Comparison of ENCODE assay signal across 23 mouse cellular contexts in genomic region chr5:125444554-125444953, GRCm38 (mm10). TPM values are rescaled to one million over a fixed set of nuclear protein-coding genes. Genes with fewer than 3 reads are reported as not detected.
DNase-seq lines count a peak whose midpoint lies in the region; ATAC-seq and TF ChIP-seq lines count a peak whose summit lies in the region.
"Had no signal": no experiment of that assay in that cellular context is flagged by ENCODE, and none has a peak within 500 bp of the region (broad histone marks: within the 10 kb centered on the region; RNA-seq: fewer than 3 reads in every experiment).

No protein-coding gene starts in this region.

- no peaks in the 10 kb centered on the region for H3K9me3 ChIP-seq in neural tube, embryonic 12.5 days
- no peaks in the 10 kb centered on the region for H3K9me3 ChIP-seq in MEL (replicated peaks; ENCODE audit: insufficient read depth, low read length)
- H3K9me3 ChIP-seq: forebrain, embryonic 12.5 days; heart, embryonic 12.5 days; limb, embryonic 13.5 days; megakaryocyte, embryonic 14.5 days; neural tube, embryonic 15.5 days had no signal

- H3K9ac ChIP-seq in neural tube, embryonic 12.5 days: 0 out of 2 replicates have a peak overlapping the region, but pooled peaks have one; percentile 3
- H3K9ac ChIP-seq in MEL (ENCODE audit: control insufficient read depth, low read depth, low read length, poor library complexity, severe bottlenecking): peak overlapping the region; percentile 24; the same call in 1 of the 2 replicates
- H3K9ac ChIP-seq: forebrain, embryonic 12.5 days; heart, embryonic 12.5 days; limb, embryonic 13.5 days; lung, embryonic 14.5 days; neural tube, embryonic 15.5 days had no signal

- H3K27ac ChIP-seq in neural tube, embryonic 12.5 days: no peak overlapping the region
- H3K27ac ChIP-seq in MEL (ENCODE audit: control insufficient read depth, low read depth, low read length): peak overlapping the region; percentile 84
- H3K27ac ChIP-seq: forebrain, embryonic 12.5 days; limb, embryonic 13.5 days; neural tube, embryonic 15.5 days had no signal

- H3K79me2 ChIP-seq in MEL (ENCODE audit: control insufficient read depth, insufficient read depth, low read length, poor library complexity): peaks cover 76% of the 10 kb centered on the region

- H3K36me3 ChIP-seq in neural tube, embryonic 12.5 days: no peaks in the 10 kb centered on the region
- peaks cover 12 to 34% of the 10 kb centered on the region in 2 experiments for H3K36me3 ChIP-seq in MEL (ENCODE audit: control insufficient read depth in 1 of 2, insufficient read depth in 2 of 2, low read length in 2 of 2)
- H3K36me3 ChIP-seq: neural tube, embryonic 15.5 days had no signal

- peaks cover 28% of the 10 kb centered on the region for H3K4me1 ChIP-seq in neural tube, embryonic 12.5 days
- H3K4me1 ChIP-seq in MEL (ENCODE audit: control insufficient read depth in 1 of 2, insufficient read depth in 2 of 2, low read length in 2 of 2): peaks cover 14 to 29% of the 10 kb centered on the region in 2 experiments

- TF ChIP-seq EP300 in MEL (IDR thresholded peaks at IDR 0.05; ENCODE audit: low read depth in 1 of 2, low read length in 2 of 2): peak in 1 of 2 experiments; percentile 80; a peak in 2 of 4 replicates

- H3K27me3 ChIP-seq in neural tube, embryonic 12.5 days (replicated peaks): no peaks in the 10 kb centered on the region
- H3K27me3 ChIP-seq in MEL (ENCODE audit: control insufficient read depth in 1 of 2, insufficient read depth in 2 of 2, low read length in 2 of 2): no peaks in the 10 kb centered on the region
- H3K27me3 ChIP-seq: forebrain, embryonic 12.5 days; heart, embryonic 12.5 days; limb, embryonic 13.5 days; megakaryocyte, embryonic 14.5 days; neural tube, embryonic 15.5 days had no signal

- ATAC-seq in neural tube, embryonic 12.5 days (ENCODE audit: low FRiP score, low read depth): no peak
- peak; percentile 67 for ATAC-seq in granulocyte monocyte progenitor cell, adult 5-6 weeks (replicated peaks; ENCODE audit: poor library complexity, severe bottlenecking)
- peak; percentile 48; the same call in 1 of the 2 replicates for ATAC-seq in neutrophil, adult 5-6 weeks (ENCODE audit: extremely low read depth, insufficient number of reproducible peaks, low FRiP score, poor library complexity, severe bottlenecking)
- ATAC-seq: hindbrain, embryonic 16.5 days had no signal

- WGBS in neural tube, embryonic 12.5 days: 92% methylated on average over 4 of the region's 4 CpGs

- TF ChIP-seq POLR2A in MEL (IDR thresholded peaks at IDR 0.05; ENCODE audit: control insufficient read depth in 1 of 2, insufficient read depth in 1 of 2, low read depth in 1 of 2, low read length in 2 of 2, poor library complexity in 1 of 2): no peak

- H3K4me2 ChIP-seq in neural tube, embryonic 12.5 days (replicated peaks): no peak overlapping the region
- H3K4me2 ChIP-seq: forebrain, embryonic 12.5 days; heart, embryonic 12.5 days; limb, embryonic 13.5 days; lung, embryonic 14.5 days; neural tube, embryonic 15.5 days had no signal

- H3K4me3 ChIP-seq in neural tube, embryonic 12.5 days: no peak overlapping the region
- H3K4me3 ChIP-seq in MEL (ENCODE audit: control insufficient read depth in 1 of 2, insufficient read depth in 1 of 2, low read depth in 2 of 2, low read length in 2 of 2): no peak overlapping the region
- H3K4me3 ChIP-seq: forebrain, embryonic 12.5 days; heart, embryonic 12.5 days; limb, embryonic 13.5 days; neural tube, embryonic 15.5 days had no signal

- DNase-seq in neural tube, embryonic 10.5 days (ENCODE audit: extremely low spot score, low spot score): no peak
- DNase-seq in MEL (ENCODE audit: low read depth, low spot score): peak; percentile 82
- DNase-seq in frontal cortex, postnatal 14 days (ENCODE audit: low spot score in 2 of 2): no peak
- DNase-seq in spleen, postnatal 10 days (ENCODE audit: low spot score in 2 of 2): no peak
- no peak for DNase-seq in embryo, embryonic 10.5 days (ENCODE audit: low spot score)
- DNase-seq: adrenal gland, postnatal 36 days; cerebellum, adult 9-11 months; gastrocnemius, postnatal 36 days; heart, postnatal 36 days; kidney, adult 18-20 months; kidney, postnatal 14 days; lung, embryonic 14.5 days; right cerebral cortex, postnatal 4 days; thymus, adult 18-20 months had no signal

- no peak for TF ChIP-seq CTCF in MEL (IDR thresholded peaks at IDR 0.05 in 2 of 3, conservative IDR thresholded peaks at IDR 0.05 in 1 of 3; ENCODE audit: control insufficient read depth in 1 of 3, insufficient read depth in 1 of 3, low read depth in 2 of 3, low read length in 3 of 3, poor library complexity in 1 of 3, severe bottlenecking in 1 of 3)

- no peak for TF ChIP-seq RAD21 in MEL (IDR thresholded peaks at IDR 0.05; ENCODE audit: low read depth, low read length)

TF ChIP-seq in MEL, 35 proteins besides CTCF, POLR2A, EP300 and RAD21 (continues in another document):
- TF ChIP-seq MEF2A (IDR thresholded peaks at IDR 0.05; ENCODE audit: extremely low read depth, insufficient replicate concordance, low read depth, low read length, poor library complexity, severe bottlenecking) (no peak), BHLHE40 (IDR thresholded peaks at IDR 0.05; ENCODE audit: borderline replicate concordance, low read depth, low read length) (no peak), SIN3A (IDR thresholded peaks at IDR 0.05; ENCODE audit: low read length) (peak; percentile 83), UBTF (IDR thresholded peaks at IDR 0.05; ENCODE audit: borderline replicate concordance, insufficient read depth, low read depth, low read length) (no peak), MAFK (IDR thresholded peaks at IDR 0.05; ENCODE audit: borderline replicate concordance, low read depth, low read length) (no peak), ZNF384 (IDR thresholded peaks at IDR 0.05; ENCODE audit: low read depth, low read length) (no peak), TCF12 (IDR thresholded peaks at IDR 0.05; ENCODE audit: low read depth, low read length) (peak; percentile 57), SMC3 (IDR thresholded peaks at IDR 0.05; ENCODE audit: low read depth, low read length) (no peak), USF2 (IDR thresholded peaks at IDR 0.05; ENCODE audit: borderline replicate concordance in 1 of 2, insufficient read depth in 1 of 2, low read depth in 1 of 2, low read length in 2 of 2) (no peak), KAT2A (conservative IDR thresholded peaks at IDR 0.05; ENCODE audit: low read depth, low read length) (no peak), TBP (IDR thresholded peaks at IDR 0.05; ENCODE audit: low read depth, low read length) (0 out of 2 replicates have a peak, but pooled peaks have one; percentile 23), HCFC1 (IDR thresholded peaks at IDR 0.05; ENCODE audit: low read depth, low read length) (0 out of 2 replicates have a peak, but pooled peaks have one; percentile 37), CHD1 (IDR thresholded peaks at IDR 0.05; ENCODE audit: low read depth, low read length) (no peak), ELF1 (IDR thresholded peaks at IDR 0.05; ENCODE audit: low read depth, low read length) (peak; percentile 37; the same call in 1 of the 2 replicates)

RNA-seq across cellular contexts. Expression of gene Bri3bp, which starts 3.2 kb away (rescaled TPM):
- polyA plus RNA-seq in neural tube, embryonic 12.5 days (2016; fragmentation: Nextera tagmentation; extraction: Ambion mirVana): 37.0 and 39.2 TPM in 2 replicates
- 87.6 and 88.6 TPM in 2 replicates for total RNA-seq in MEL (2012; rRNA removed)
- polyA plus RNA-seq in MEL (2012; ENCODE audit: insufficient read depth in 1 of 2, insufficient read length in 2 of 2, low read depth in 1 of 2, low replicate concordance in 2 of 2, missing spikeins in 1 of 2): 100 to 1,000 TPM in 1 of 2 experiments, 10 to 100 TPM in 1; 73.7 to 264 TPM
- 43.5 and 68.5 TPM in 2 replicates for total RNA-seq in granulocyte monocyte progenitor cell, adult 5-6 weeks (2014; fragmentation: Nextera tagmentation)
- 24.4 and 25.4 TPM in 2 replicates for total RNA-seq in granulocyte monocyte progenitor cell, adult 5-6 weeks (2017)
- total RNA-seq in neutrophil, adult 5-6 weeks (2017): 9.7 and 10.1 TPM in 2 replicates

RNA-seq across cellular contexts. Expression of gene Dhx37, which starts 10.6 kb away (rescaled TPM):
- polyA plus RNA-seq in neural tube, embryonic 12.5 days (2016; fragmentation: Nextera tagmentation; extraction: Ambion mirVana): 15.0 and 15.6 TPM in 2 replicates
- total RNA-seq in MEL (2012; rRNA removed): 26.0 and 27.4 TPM in 2 replicates
- 100 to 1,000 TPM in 1 of 2 experiments, 10 to 100 TPM in 1; 55.3 to 549 TPM for polyA plus RNA-seq in MEL (2012; ENCODE audit: insufficient read depth in 1 of 2, insufficient read length in 2 of 2, low read depth in 1 of 2, low replicate concordance in 2 of 2, missing spikeins in 1 of 2)
- 16.8 and 25.8 TPM in 2 replicates for total RNA-seq in granulocyte monocyte progenitor cell, adult 5-6 weeks (2014; fragmentation: Nextera tagmentation)
- 53.0 and 56.7 TPM in 2 replicates for total RNA-seq in granulocyte monocyte progenitor cell, adult 5-6 weeks (2017)
- total RNA-seq in neutrophil, adult 5-6 weeks (2017): 36.2 and 47.8 TPM in 2 replicates

RNA-seq across cellular contexts. Expression of gene Aacs, which starts 31.1 kb away (rescaled TPM):
- polyA plus RNA-seq in neural tube, embryonic 12.5 days (2016; fragmentation: Nextera tagmentation; extraction: Ambion mirVana): 63.1 and 67.5 TPM in 2 replicates
- 32.8 and 34.9 TPM in 2 replicates for total RNA-seq in MEL (2012; rRNA removed)
- polyA plus RNA-seq in MEL (2012; ENCODE audit: insufficient read depth in 1 of 2, insufficient read length in 2 of 2, low read depth in 1 of 2, low replicate concordance in 2 of 2, missing spikeins in 1 of 2): 10 to 100 TPM in 1 of 2 experiments, not detected in 1; 79.5 TPM
- total RNA-seq in granulocyte monocyte progenitor cell, adult 5-6 weeks (2014; fragmentation: Nextera tagmentation): 10.3 and 15.1 TPM in 2 replicates
- total RNA-seq in granulocyte monocyte progenitor cell, adult 5-6 weeks (2017): 11.7 and 12.2 TPM in 2 replicates
- 31.8 and 56.4 TPM in 2 replicates for total RNA-seq in neutrophil, adult 5-6 weeks (2017)

RNA-seq across cellular contexts. Expression of gene Ubc, which starts 54.6 kb away (rescaled TPM):
- polyA plus RNA-seq in neural tube, embryonic 12.5 days (2016; fragmentation: Nextera tagmentation; extraction: Ambion mirVana): 1,083 and 1,154 TPM in 2 replicates
- total RNA-seq in MEL (2012; rRNA removed): 511 and 526 TPM in 2 replicates
- polyA plus RNA-seq in MEL (2012; ENCODE audit: insufficient read depth in 1 of 2, insufficient read length in 2 of 2, low read depth in 1 of 2, low replicate concordance in 2 of 2, missing spikeins in 1 of 2): 1,000 to 10,000 TPM in 1 of 2 experiments, 100 to 1,000 TPM in 1; 113 to 1,075 TPM
- total RNA-seq in granulocyte monocyte progenitor cell, adult 5-6 weeks (2014; fragmentation: Nextera tagmentation): 126 and 139 TPM in 2 replicates
- total RNA-seq in granulocyte monocyte progenitor cell, adult 5-6 weeks (2017): 236 and 280 TPM in 2 replicates
- 672 and 724 TPM in 2 replicates for total RNA-seq in neutrophil, adult 5-6 weeks (2017)

RNA-seq across cellular contexts. Expression of gene Gm10382, which starts 55.4 kb away (rescaled TPM):
- polyA plus RNA-seq in neural tube, embryonic 12.5 days (2016; fragmentation: Nextera tagmentation; extraction: Ambion mirVana): 0.92 and 1.1 TPM in 2 replicates
- total RNA-seq in MEL (2012; rRNA removed): 0.65 TPM in 2 replicates
- under 1 TPM in 1 of 2 experiments, not detected in 1; 0.96 TPM for polyA plus RNA-seq in MEL (2012; ENCODE audit: insufficient read depth in 1 of 2, insufficient read length in 2 of 2, low read depth in 1 of 2, low replicate concordance in 2 of 2, missing spikeins in 1 of 2)
- total RNA-seq in granulocyte monocyte progenitor cell, adult 5-6 weeks (2014; fragmentation: Nextera tagmentation): 0.96 TPM in 1 of 2 replicates, not detected in the other
- total RNA-seq in granulocyte monocyte progenitor cell, adult 5-6 weeks (2017): 0.26 TPM in 1 of 2 replicates, not detected in the other
- 1.2 and 1.4 TPM in 2 replicates for total RNA-seq in neutrophil, adult 5-6 weeks (2017)
- total RNA-seq: heart, postnatal 36 days had no signal
